Comparison of ENCODE assay signal across 12 mouse cellular contexts in genomic region chr3:90526580-90526979, GRCm38 (mm10). TPM values are rescaled to one million over a fixed set of nuclear protein-coding genes. Genes with fewer than 3 reads are reported as not detected.
DNase-seq lines count a peak whose midpoint lies in the region; ATAC-seq and TF ChIP-seq lines count a peak whose summit lies in the region.
"Had no signal": no experiment of that assay in that cellular context is flagged by ENCODE, and none has a peak within 500 bp of the region (broad histone marks: within the 10 kb centered on the region; RNA-seq: fewer than 3 reads in every experiment).

Gene S100a14, plus strand, starts transcription at chr3:90526856.

- no peaks in the 10 kb centered on the region; the same call in 1 of the 2 replicates for H3K4me1 ChIP-seq in kidney, embryonic 16.5 days (ENCODE audit: insufficient read depth, low read length)
- H3K4me1 ChIP-seq in embryonic facial prominence, embryonic 12.5 days: no peaks in the 10 kb centered on the region
- H3K4me1 ChIP-seq in limb, embryonic 15.5 days: peaks cover 13% of the 10 kb centered on the region; the same call in 1 of the 2 replicates
- H3K4me1 ChIP-seq in small intestine, adult 2 months (ENCODE audit: control insufficient read depth, insufficient read depth, insufficient read length, low read length): peaks cover 11% of the 10 kb centered on the region; the same call in 1 of the 2 replicates
- no peaks in the 10 kb centered on the region for H3K4me1 ChIP-seq in hindbrain, embryonic 12.5 days
- H3K4me1 ChIP-seq: hindbrain, embryonic 15.5 days; megakaryocyte, embryonic 14.5 days had no signal

- 0 out of 2 replicates have a peak, but pooled peaks cover 4% of the 10 kb centered on the region for H3K36me3 ChIP-seq in kidney, embryonic 16.5 days (ENCODE audit: insufficient read depth, low read length)
- no peaks in the 10 kb centered on the region for H3K36me3 ChIP-seq in embryonic facial prominence, embryonic 12.5 days
- no peaks in the 10 kb centered on the region for H3K36me3 ChIP-seq in limb, embryonic 15.5 days
- H3K36me3 ChIP-seq in small intestine, adult 2 months (ENCODE audit: control insufficient read depth, insufficient read depth, low read length): no peaks in the 10 kb centered on the region
- no peaks in the 10 kb centered on the region for H3K36me3 ChIP-seq in hindbrain, embryonic 12.5 days
- H3K36me3 ChIP-seq: hindbrain, embryonic 15.5 days had no signal

- H3K4me2 ChIP-seq in kidney, embryonic 16.5 days (replicated peaks; ENCODE audit: low read depth, low read length): no peak within 1 kb of the TSS
- H3K4me2 ChIP-seq in embryonic facial prominence, embryonic 12.5 days (replicated peaks): no peak within 1 kb of the TSS
- peak within 1 kb of the TSS; percentile 10; the same call in 1 of the 2 replicates for H3K4me2 ChIP-seq in limb, embryonic 15.5 days
- no peak within 1 kb of the TSS for H3K4me2 ChIP-seq in hindbrain, embryonic 12.5 days (replicated peaks)
- H3K4me2 ChIP-seq: hindbrain, embryonic 15.5 days had no signal

- H3K27ac ChIP-seq in kidney, embryonic 16.5 days (ENCODE audit: low read length): no peak within 1 kb of the TSS
- no peak within 1 kb of the TSS for H3K27ac ChIP-seq in embryonic facial prominence, embryonic 12.5 days
- H3K27ac ChIP-seq in limb, embryonic 15.5 days: peak within 1 kb of the TSS; percentile 73
- H3K27ac ChIP-seq in small intestine, adult 2 months (ENCODE audit: insufficient read depth, low read depth, low read length): peak within 1 kb of the TSS; percentile 54
- no peak within 1 kb of the TSS for H3K27ac ChIP-seq in hindbrain, embryonic 12.5 days
- H3K27ac ChIP-seq: hindbrain, embryonic 15.5 days had no signal

- 50% methylated on average over 5 of the region's 5 CpGs for WGBS in kidney, embryonic 16.5 days
- 75% methylated on average over 5 of the region's 5 CpGs for WGBS in embryonic facial prominence, embryonic 12.5 days
- WGBS in limb, embryonic 15.5 days: 48% methylated on average over 5 of the region's 5 CpGs
- 18% methylated on average over 5 of the region's 5 CpGs for WGBS in small intestine, adult 2 months
- 72% methylated on average over 5 of the region's 5 CpGs for WGBS in hindbrain, embryonic 12.5 days

- peak; percentile 71 for ATAC-seq in kidney, embryonic 16.5 days (ENCODE audit: low FRiP score, low TSS enrichment)
- peak; percentile 65; the same call in 1 of the 2 replicates for ATAC-seq in embryonic facial prominence, embryonic 12.5 days (ENCODE audit: insufficient number of reproducible peaks, insufficient read depth, low FRiP score, low TSS enrichment)
- ATAC-seq in limb, embryonic 15.5 days (ENCODE audit: insufficient number of reproducible peaks, low FRiP score, low TSS enrichment, low read depth): peak; percentile 70; the same call in 1 of the 2 replicates
- ATAC-seq in hindbrain, embryonic 12.5 days (ENCODE audit: low FRiP score): no peak

- no peak within 1 kb of the TSS for H3K9ac ChIP-seq in kidney, embryonic 16.5 days (replicated peaks; ENCODE audit: low read length)
- H3K9ac ChIP-seq in embryonic facial prominence, embryonic 12.5 days: no peak within 1 kb of the TSS
- no peak within 1 kb of the TSS for H3K9ac ChIP-seq in limb, embryonic 15.5 days
- no peak within 1 kb of the TSS for H3K9ac ChIP-seq in hindbrain, embryonic 12.5 days
- H3K9ac ChIP-seq: hindbrain, embryonic 15.5 days had no signal

- no peak for DNase-seq in kidney, adult 18-20 months
- DNase-seq in cerebellum, adult 11-12 months: no peak
- DNase-seq in right cerebral cortex, postnatal 10 days (ENCODE audit: low spot score in 2 of 2): no peak
- DNase-seq: adrenal gland, postnatal 14 days; cerebellum, adult 9-11 months had no signal

- TF ChIP-seq POLR2A in small intestine, adult 2 months (IDR thresholded peaks at IDR 0.05; ENCODE audit: low read depth, low read length): no peak

- no peak within 1 kb of the TSS for H3K4me3 ChIP-seq in kidney, embryonic 16.5 days (ENCODE audit: low read length)
- H3K4me3 ChIP-seq in embryonic facial prominence, embryonic 12.5 days: no peak within 1 kb of the TSS
- peak within 1 kb of the TSS; percentile 20 for H3K4me3 ChIP-seq in limb, embryonic 15.5 days
- H3K4me3 ChIP-seq in small intestine, adult 2 months (ENCODE audit: low read depth, low read length): peak within 1 kb of the TSS; percentile 28
- H3K4me3 ChIP-seq in hindbrain, embryonic 12.5 days: no peak within 1 kb of the TSS
- H3K4me3 ChIP-seq: hindbrain, embryonic 15.5 days; megakaryocyte, embryonic 14.5 days had no signal

- no peaks in the 10 kb centered on the region for H3K27me3 ChIP-seq in kidney, embryonic 16.5 days (ENCODE audit: insufficient read depth, low read length)
- H3K27me3 ChIP-seq in embryonic facial prominence, embryonic 12.5 days: no peaks in the 10 kb centered on the region
- no peaks in the 10 kb centered on the region for H3K27me3 ChIP-seq in limb, embryonic 15.5 days
- H3K27me3 ChIP-seq in small intestine, adult 2 months (ENCODE audit: control insufficient read depth, insufficient read depth, low read length): no peaks in the 10 kb centered on the region
- H3K27me3 ChIP-seq in hindbrain, embryonic 12.5 days: 0 out of 2 replicates have a peak, but pooled peaks cover 4% of the 10 kb centered on the region
- H3K27me3 ChIP-seq: hindbrain, embryonic 15.5 days had no signal

- TF ChIP-seq CTCF in small intestine, adult 2 months (IDR thresholded peaks at IDR 0.05; ENCODE audit: extremely low read depth, insufficient read length, insufficient replicate concordance, low read depth, low read length): no peak

- no peaks in the 10 kb centered on the region for H3K9me3 ChIP-seq in kidney, embryonic 16.5 days (ENCODE audit: low read length)
- H3K9me3 ChIP-seq in embryonic facial prominence, embryonic 12.5 days: no peaks in the 10 kb centered on the region
- H3K9me3 ChIP-seq in limb, embryonic 15.5 days: no peaks in the 10 kb centered on the region
- H3K9me3 ChIP-seq in hindbrain, embryonic 12.5 days (replicated peaks): no peaks in the 10 kb centered on the region
- H3K9me3 ChIP-seq: hindbrain, embryonic 15.5 days; megakaryocyte, embryonic 14.5 days had no signal

RNA-seq across cellular contexts. Expression of gene S100a14, which starts in this region (rescaled TPM):
- polyA plus RNA-seq in kidney, embryonic 16.5 days (2015; fragmentation: Nextera tagmentation; extraction: Ambion mirVana): 7.5 and 7.9 TPM in 2 replicates
- 1.5 and 2.2 TPM in 2 replicates for polyA plus RNA-seq in embryonic facial prominence, embryonic 12.5 days (2016; fragmentation: Nextera tagmentation; extraction: Ambion mirVana)
- 171 TPM in 2 replicates for polyA plus RNA-seq in limb, embryonic 15.5 days (2015; fragmentation: Nextera tagmentation; extraction: Ambion mirVana)
- 1.3 and 2.8 TPM in 2 replicates for polyA plus RNA-seq in small intestine, adult 2 months (2012; rRNA removed)
- polyA plus RNA-seq in hindbrain, embryonic 12.5 days (2016; fragmentation: Nextera tagmentation; extraction: Ambion mirVana): 0.66 TPM in 1 of 2 replicates, not detected in the other

Comparison
In these comparisons a context has a peak if more than half of its experiments do, and no peak if none do; other contexts are left out.
1. RNA of gene S100a14 (polyA plus RNA-seq): 171 TPM in limb, embryonic 15.5 days; 7.5 to 7.9 TPM in kidney, embryonic 16.5 days, 1.5 to 2.2 TPM in embryonic facial prominence, embryonic 12.5 days, 1.3 to 2.8 TPM in small intestine, adult 2 months and 0.66 TPM in hindbrain, embryonic 12.5 days; every median in the first group is over 10 times any median in the second.
2. H3K27ac ChIP-seq: peak in limb, embryonic 15.5 days (single experiment) and small intestine, adult 2 months (single experiment); none in kidney, embryonic 16.5 days (single experiment), embryonic facial prominence, embryonic 12.5 days (single experiment) and hindbrain, embryonic 12.5 days (single experiment).
3. H3K4me3 ChIP-seq: peak in limb, embryonic 15.5 days (single experiment) and small intestine, adult 2 months (single experiment); none in kidney, embryonic 16.5 days (single experiment), embryonic facial prominence, embryonic 12.5 days (single experiment) and hindbrain, embryonic 12.5 days (single experiment).